Mouse (Mus musculus): Measurements from ENCODE around the gene Gm49661. TPM values are rescaled to one million over a fixed set of nuclear protein-coding genes. Genes with fewer than 3 reads are reported as not detected.

Gene Gm49661
- polyA plus RNA-seq, 1 experiment from 2014 or later = not detected

GRCm38 (mm10) chr8:84917781-84918180 is 51.5 kb downstream of the Gm49661 start:
- DNase-seq (ENCODE audit: low spot score) (no peak), ATAC-seq (replicated peaks; ENCODE audit: low FRiP score) (no peak)
- no peaks in the 10 kb centered on the region for H3K36me3 ChIP-seq (ENCODE audit: control insufficient read depth, insufficient read depth, low read length)
- H3K27me3 ChIP-seq (ENCODE audit: control insufficient read depth, insufficient read depth, low read length) = peaks cover 11% of the 10 kb centered on the region
- no peak overlapping the region for H3K4me2 ChIP-seq (ENCODE audit: low read depth, low read length, severe bottlenecking)
- peaks cover 5% of the 10 kb centered on the region for H3K4me1 ChIP-seq (replicated peaks; ENCODE audit: control insufficient read depth, insufficient read depth, low read length)
- 32% methylated on average over 20 of the region's 20 CpGs for WGBS
- H3K4me3 ChIP-seq (ENCODE audit: low read depth, low read length) = no peak overlapping the region
- H3K27ac ChIP-seq (ENCODE audit: low read depth, low read length) = no peak overlapping the region
- no peak overlapping the region for H3K9ac ChIP-seq (ENCODE audit: low read length)
- H3K9me3 ChIP-seq (ENCODE audit: control insufficient read depth, low read length) = no peaks in the 10 kb centered on the region; the same call in 1 of the 2 replicates

Small RNA genes lying within 50 kb of the gene (microRNA-seq; reads per million reads assigned to microRNA genes)
- not detected for gene Gm24197 (ENCODE audit: insufficient number of aligned reads)

Other genes starting within 250 kb of the Gm49661 start
- gene G430095P16Rik, start 246.4 kb downstream of the Gm49661 start, polyA plus RNA-seq (2014; fragmentation: Nextera tagmentation; extraction: Ambion mirVana) = 3.0 and 3.1 TPM in 2 replicates
- gene Nfix, start 169.1 kb downstream of the Gm49661 start, polyA plus RNA-seq (2014; fragmentation: Nextera tagmentation; extraction: Ambion mirVana) = 7.7 and 8.9 TPM in 2 replicates
- gene Dand5, start 146.6 kb downstream of the Gm49661 start, polyA plus RNA-seq (2014; fragmentation: Nextera tagmentation; extraction: Ambion mirVana) = 5.5 and 6.4 TPM in 2 replicates
- 41.0 and 44.3 TPM in 2 replicates for gene Gadd45gip1, start 137.9 kb downstream of the Gm49661 start, polyA plus RNA-seq (2014; fragmentation: Nextera tagmentation; extraction: Ambion mirVana)
- 102 and 110 TPM in 2 replicates for gene Rad23a, start 128.8 kb downstream of the Gm49661 start, polyA plus RNA-seq (2014; fragmentation: Nextera tagmentation; extraction: Ambion mirVana)
- 722 and 731 TPM in 2 replicates for gene Calr, start 122.5 kb downstream of the Gm49661 start, polyA plus RNA-seq (2014; fragmentation: Nextera tagmentation; extraction: Ambion mirVana)
- 112 and 120 TPM in 2 replicates for gene Farsa, start 112.4 kb downstream of the Gm49661 start, polyA plus RNA-seq (2014; fragmentation: Nextera tagmentation; extraction: Ambion mirVana)
- 86.2 and 87.8 TPM in 2 replicates for gene Syce2, start 97.3 kb downstream of the Gm49661 start, polyA plus RNA-seq (2014; fragmentation: Nextera tagmentation; extraction: Ambion mirVana)
- 37.8 and 39.6 TPM in 2 replicates for gene Gcdh, start 75.5 kb downstream of the Gm49661 start, polyA plus RNA-seq (2014; fragmentation: Nextera tagmentation; extraction: Ambion mirVana)
- 14.2 and 17.5 TPM in 2 replicates for gene Klf1, start 67.5 kb downstream of the Gm49661 start, polyA plus RNA-seq (2014; fragmentation: Nextera tagmentation; extraction: Ambion mirVana)
- gene Dnase2a, start 60.9 kb downstream of the Gm49661 start, polyA plus RNA-seq (2014; fragmentation: Nextera tagmentation; extraction: Ambion mirVana) = 7.2 and 9.5 TPM in 2 replicates
- gene Mast1, start 32.1 kb downstream of the Gm49661 start, polyA plus RNA-seq (2014; fragmentation: Nextera tagmentation; extraction: Ambion mirVana) = 14.2 and 15.9 TPM in 2 replicates
- 0.19 and 0.36 TPM in 2 replicates for gene Rtbdn, start 22.4 kb downstream of the Gm49661 start, polyA plus RNA-seq (2014; fragmentation: Nextera tagmentation; extraction: Ambion mirVana)
- 1,226 and 1,312 TPM in 2 replicates for gene Prdx2, start 154 bp upstream of the Gm49661 start, polyA plus RNA-seq (2014; fragmentation: Nextera tagmentation; extraction: Ambion mirVana)
- 128 and 147 TPM in 2 replicates for gene Rnaseh2a, start 334 bp upstream of the Gm49661 start, polyA plus RNA-seq (2014; fragmentation: Nextera tagmentation; extraction: Ambion mirVana)
- 5.2 and 5.8 TPM in 2 replicates for gene Junb, start 9.3 kb upstream of the Gm49661 start, polyA plus RNA-seq (2014; fragmentation: Nextera tagmentation; extraction: Ambion mirVana)
- 14.8 and 15.5 TPM in 2 replicates for gene Hook2, start 21.2 kb upstream of the Gm49661 start, polyA plus RNA-seq (2014; fragmentation: Nextera tagmentation; extraction: Ambion mirVana)
- gene Best2, start 45.1 kb upstream of the Gm49661 start, polyA plus RNA-seq (2014; fragmentation: Nextera tagmentation; extraction: Ambion mirVana) = not detected in 2 replicates
- gene Asna1, start 55.8 kb upstream of the Gm49661 start, polyA plus RNA-seq (2014; fragmentation: Nextera tagmentation; extraction: Ambion mirVana) = 118 and 127 TPM in 2 replicates
- gene Trir, start 57.4 kb upstream of the Gm49661 start, polyA plus RNA-seq (2014; fragmentation: Nextera tagmentation; extraction: Ambion mirVana) = 170 and 172 TPM in 2 replicates
- 19.9 and 27.2 TPM in 2 replicates for gene Tnpo2, start 67.5 kb upstream of the Gm49661 start, polyA plus RNA-seq (2014; fragmentation: Nextera tagmentation; extraction: Ambion mirVana)
- gene Fbxw9, start 90.6 kb upstream of the Gm49661 start, polyA plus RNA-seq (2014; fragmentation: Nextera tagmentation; extraction: Ambion mirVana) = 23.8 and 33.8 TPM in 2 replicates
- gene Gm5741, start 98.5 kb upstream of the Gm49661 start, polyA plus RNA-seq (2014; fragmentation: Nextera tagmentation; extraction: Ambion mirVana) = not detected in 2 replicates
- gene Dhps, start 102.3 kb upstream of the Gm49661 start, polyA plus RNA-seq (2014; fragmentation: Nextera tagmentation; extraction: Ambion mirVana) = 63.5 and 68.5 TPM in 2 replicates
- 123 and 125 TPM in 2 replicates for gene Wdr83os, start 111.3 kb upstream of the Gm49661 start, polyA plus RNA-seq (2014; fragmentation: Nextera tagmentation; extraction: Ambion mirVana)
- gene Wdr83, start 111.9 kb upstream of the Gm49661 start, polyA plus RNA-seq (2014; fragmentation: Nextera tagmentation; extraction: Ambion mirVana) = 47.3 and 57.4 TPM in 2 replicates
- 20.9 and 21.0 TPM in 2 replicates for gene Man2b1, start 113.8 kb upstream of the Gm49661 start, polyA plus RNA-seq (2014; fragmentation: Nextera tagmentation; extraction: Ambion mirVana)
- 1.1 and 1.3 TPM in 2 replicates for gene Zfp791, start 153.7 kb upstream of the Gm49661 start, polyA plus RNA-seq (2014; fragmentation: Nextera tagmentation; extraction: Ambion mirVana)
- not detected in 2 replicates for gene Cks1brt, start 182.5 kb upstream of the Gm49661 start, polyA plus RNA-seq (2014; fragmentation: Nextera tagmentation; extraction: Ambion mirVana)